Mouse (Mus musculus): Measurements from ENCODE around the gene Dnase2b. TPM values are rescaled to one million over a fixed set of nuclear protein-coding genes. Genes with fewer than 3 reads are reported as not detected.
A peak's percentile ranks its signal among the peaks of the same experiment; 100 is the strongest.

Gene Dnase2b
- polyA plus RNA-seq, 2 experiments, result 0.52 to 1.4 TPM

DNA sequence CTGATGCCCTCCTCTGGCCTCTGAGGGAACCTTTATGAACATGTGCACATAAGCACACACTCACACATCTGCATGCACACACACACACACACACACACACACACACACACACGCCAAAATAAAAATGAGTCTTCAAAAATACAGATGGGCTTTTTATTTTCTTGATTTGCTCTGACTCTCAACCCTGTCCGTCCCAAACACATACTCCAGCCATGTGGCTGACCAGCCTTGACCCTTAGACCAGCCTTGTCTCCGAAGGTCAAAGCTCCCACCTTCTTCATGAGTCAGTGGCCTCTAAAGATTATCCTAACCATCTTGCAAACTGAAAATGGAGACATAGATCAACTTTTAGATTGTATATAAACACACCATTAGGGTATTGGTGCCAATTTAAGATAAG, 45.8 kb downstream of the Dnase2b start:
- no peak overlapping the region; the same call in 1 of the 2 replicates for H3K27ac ChIP-seq
- no peak overlapping the region for H3K4me3 ChIP-seq (ENCODE audit: insufficient read depth in 1 of 2, low read depth in 2 of 2, low read length in 2 of 2)
- H3K36me3 ChIP-seq (replicated peaks; ENCODE audit: control insufficient read depth, insufficient read depth, low read depth), result no peaks in the 10 kb centered on the region
- peaks cover 0 to 4% of the 10 kb centered on the region in 2 experiments; a peak in 1 of 4 replicates for H3K4me1 ChIP-seq (replicated peaks; ENCODE audit: control insufficient read depth in 2 of 2, insufficient read depth in 2 of 2, low read length in 1 of 2)
- WGBS (ENCODE audit: insufficient replicate concordance), result 56% methylated on average over 3 of the region's 3 CpGs
- ATAC-seq (ENCODE audit: insufficient read depth), result no peak
- H3K27me3 ChIP-seq (ENCODE audit: control insufficient read depth, insufficient read depth, low read length), result no peaks in the 10 kb centered on the region
- DNase-seq (ENCODE audit: low read depth in 3 of 3, low spot score in 3 of 3), result no peak
- TF ChIP-seq CTCF (IDR thresholded peaks at IDR 0.05; ENCODE audit: low read depth), result no peak
- no peak for TF ChIP-seq EP300 (IDR thresholded peaks at IDR 0.05; ENCODE audit: low read depth)
- no peak overlapping the region for H3K9ac ChIP-seq (replicated peaks)
- H3K9me3 ChIP-seq (ENCODE audit: control insufficient read depth, low read length), result no peaks in the 10 kb centered on the region
- 0 out of 2 replicates have a peak overlapping the region, but pooled peaks have one; percentile 8 for H3K4me2 ChIP-seq (ENCODE audit: low read depth)

DNA sequence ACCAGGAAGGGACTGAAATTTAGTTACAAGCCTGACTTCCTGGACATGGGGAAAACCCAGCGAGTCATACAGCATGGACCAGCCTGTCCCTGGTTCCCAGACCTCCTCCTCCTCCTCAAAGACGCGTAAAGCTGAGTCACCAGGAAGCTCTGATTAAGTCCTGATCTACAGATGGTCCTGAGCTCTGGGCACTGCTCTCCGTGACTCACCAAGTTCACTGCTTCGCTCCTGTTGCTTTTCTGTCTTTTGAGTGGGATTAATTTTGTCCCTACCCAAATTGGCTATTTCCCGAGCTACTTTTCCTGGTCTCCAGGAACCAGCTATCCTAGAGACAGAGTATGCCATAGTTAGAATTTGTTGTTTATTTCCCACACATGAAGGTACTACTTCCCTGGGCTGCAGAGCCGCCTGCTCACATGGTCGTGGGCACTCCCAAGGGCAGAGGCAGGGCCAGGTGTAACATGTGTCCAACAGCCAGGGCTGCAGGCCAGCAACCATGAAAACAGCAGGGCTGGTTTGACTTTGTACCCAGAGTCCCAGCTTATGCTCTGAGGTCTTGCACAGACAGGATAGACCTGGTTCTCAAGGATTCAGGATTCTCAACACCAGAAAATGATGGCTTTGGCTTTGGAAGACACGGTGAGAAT, 47.4 kb downstream of the Dnase2b start:
- ATAC-seq (ENCODE audit: insufficient read depth), result no peak

DNA sequence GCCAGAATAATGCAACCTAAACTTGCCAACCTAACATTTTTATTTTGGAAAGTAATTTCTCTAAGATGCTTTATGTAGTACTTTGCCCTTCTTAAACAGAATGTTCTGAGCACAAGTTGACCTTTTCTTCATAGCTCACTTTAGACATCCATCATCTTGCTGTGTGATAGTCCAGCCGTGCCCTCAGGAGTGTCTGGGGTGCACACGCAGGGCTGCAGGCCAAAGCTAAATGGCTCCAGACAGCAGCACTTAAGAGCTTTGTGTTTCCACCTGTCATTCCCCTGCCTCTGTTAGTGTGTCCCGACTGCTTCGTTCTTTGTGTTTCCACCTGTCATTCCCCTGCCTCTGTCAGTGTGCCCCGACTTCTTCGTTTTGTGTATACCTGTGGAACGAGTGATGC, 48.0 kb downstream of the Dnase2b start:
- no peaks in the 10 kb centered on the region for H3K36me3 ChIP-seq (replicated peaks; ENCODE audit: control insufficient read depth, insufficient read depth, low read depth)
- peaks cover 0 to 4% of the 10 kb centered on the region in 2 experiments; a peak in 1 of 4 replicates for H3K4me1 ChIP-seq (replicated peaks; ENCODE audit: control insufficient read depth in 2 of 2, insufficient read depth in 2 of 2, low read length in 1 of 2)
- DNase-seq (ENCODE audit: low read depth in 3 of 3, low spot score in 3 of 3) (no peak), ATAC-seq (ENCODE audit: insufficient read depth) (no peak)
- no peak overlapping the region for H3K4me2 ChIP-seq (ENCODE audit: low read depth)
- H3K27ac ChIP-seq, result no peak overlapping the region
- H3K27me3 ChIP-seq (ENCODE audit: control insufficient read depth, insufficient read depth, low read length), result no peaks in the 10 kb centered on the region
- 73% methylated on average over 7 of the region's 7 CpGs for WGBS (ENCODE audit: insufficient replicate concordance)
- no peak for TF ChIP-seq CTCF (IDR thresholded peaks at IDR 0.05; ENCODE audit: low read depth)
- TF ChIP-seq EP300 (IDR thresholded peaks at IDR 0.05; ENCODE audit: low read depth), result no peak
- H3K4me3 ChIP-seq (ENCODE audit: insufficient read depth in 1 of 2, low read depth in 2 of 2, low read length in 2 of 2), result no peak overlapping the region
- H3K9me3 ChIP-seq (ENCODE audit: control insufficient read depth, low read length), result no peaks in the 10 kb centered on the region
- H3K9ac ChIP-seq (replicated peaks), result no peak overlapping the region

More for the DNA sequence above, 47.4 kb downstream of the Dnase2b start:
- H3K4me1 ChIP-seq (replicated peaks; ENCODE audit: control insufficient read depth in 2 of 2, insufficient read depth in 2 of 2, low read length in 1 of 2), result peaks cover 0 to 4% of the 10 kb centered on the region in 2 experiments; a peak in 1 of 4 replicates
- TF ChIP-seq CTCF (IDR thresholded peaks at IDR 0.05; ENCODE audit: low read depth) (no peak), EP300 (IDR thresholded peaks at IDR 0.05; ENCODE audit: low read depth) (no peak)
- H3K9me3 ChIP-seq (ENCODE audit: control insufficient read depth, low read length), result no peaks in the 10 kb centered on the region
- H3K36me3 ChIP-seq (replicated peaks; ENCODE audit: control insufficient read depth, insufficient read depth, low read depth), result no peaks in the 10 kb centered on the region
- DNase-seq (ENCODE audit: low read depth in 3 of 3, low spot score in 3 of 3), result no peak
- H3K4me3 ChIP-seq (ENCODE audit: insufficient read depth in 1 of 2, low read depth in 2 of 2, low read length in 2 of 2), result no peak overlapping the region
- 36% methylated on average over 9 of the region's 9 CpGs for WGBS (ENCODE audit: insufficient replicate concordance)
- no peak overlapping the region for H3K27ac ChIP-seq
- no peaks in the 10 kb centered on the region for H3K27me3 ChIP-seq (ENCODE audit: control insufficient read depth, insufficient read depth, low read length)
- no peak overlapping the region for H3K9ac ChIP-seq (replicated peaks)
- no peak overlapping the region for H3K4me2 ChIP-seq (ENCODE audit: low read depth)

DNA sequence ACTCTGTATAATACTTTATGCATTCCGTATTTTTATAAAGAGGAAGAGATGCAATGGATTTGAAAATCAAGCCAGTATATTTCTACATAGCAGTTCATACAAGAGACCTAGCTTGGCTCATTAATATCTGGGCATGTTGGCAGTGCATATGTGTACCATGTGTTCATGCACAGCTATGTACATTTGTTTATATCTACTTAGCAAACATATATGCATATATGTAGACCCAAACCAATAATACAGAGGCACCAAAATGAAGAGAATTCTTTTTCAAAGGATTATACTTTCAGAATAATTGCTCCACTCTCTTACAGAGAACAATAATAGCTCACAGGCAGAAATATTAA, 50.4 kb downstream of the Dnase2b start:
- no peak overlapping the region for H3K4me2 ChIP-seq (ENCODE audit: low read depth)
- no peaks in the 10 kb centered on the region for H3K36me3 ChIP-seq (replicated peaks; ENCODE audit: control insufficient read depth, insufficient read depth, low read depth)
- TF ChIP-seq EP300 (IDR thresholded peaks at IDR 0.05; ENCODE audit: low read depth), result no peak
- H3K4me3 ChIP-seq (ENCODE audit: insufficient read depth in 1 of 2, low read depth in 2 of 2, low read length in 2 of 2), result no peak overlapping the region
- no peak overlapping the region for H3K9ac ChIP-seq (replicated peaks)
- WGBS (ENCODE audit: insufficient replicate concordance), result 56% methylated on average over 1 of the region's 1 CpGs
- no peaks in the 10 kb centered on the region for H3K27me3 ChIP-seq (ENCODE audit: control insufficient read depth, insufficient read depth, low read length)
- no peak overlapping the region for H3K27ac ChIP-seq
- no peaks in the 10 kb centered on the region for H3K9me3 ChIP-seq (ENCODE audit: control insufficient read depth, low read length)
- H3K4me1 ChIP-seq (replicated peaks; ENCODE audit: control insufficient read depth in 2 of 2, insufficient read depth in 2 of 2, low read length in 1 of 2), result 0 out of 4 replicates have a peak, but pooled peaks cover 0 to 2% of the 10 kb centered on the region in 2 experiments
- ATAC-seq (ENCODE audit: insufficient read depth) (no peak), DNase-seq (ENCODE audit: low read depth in 3 of 3, low spot score in 3 of 3) (no peak)

DNA sequence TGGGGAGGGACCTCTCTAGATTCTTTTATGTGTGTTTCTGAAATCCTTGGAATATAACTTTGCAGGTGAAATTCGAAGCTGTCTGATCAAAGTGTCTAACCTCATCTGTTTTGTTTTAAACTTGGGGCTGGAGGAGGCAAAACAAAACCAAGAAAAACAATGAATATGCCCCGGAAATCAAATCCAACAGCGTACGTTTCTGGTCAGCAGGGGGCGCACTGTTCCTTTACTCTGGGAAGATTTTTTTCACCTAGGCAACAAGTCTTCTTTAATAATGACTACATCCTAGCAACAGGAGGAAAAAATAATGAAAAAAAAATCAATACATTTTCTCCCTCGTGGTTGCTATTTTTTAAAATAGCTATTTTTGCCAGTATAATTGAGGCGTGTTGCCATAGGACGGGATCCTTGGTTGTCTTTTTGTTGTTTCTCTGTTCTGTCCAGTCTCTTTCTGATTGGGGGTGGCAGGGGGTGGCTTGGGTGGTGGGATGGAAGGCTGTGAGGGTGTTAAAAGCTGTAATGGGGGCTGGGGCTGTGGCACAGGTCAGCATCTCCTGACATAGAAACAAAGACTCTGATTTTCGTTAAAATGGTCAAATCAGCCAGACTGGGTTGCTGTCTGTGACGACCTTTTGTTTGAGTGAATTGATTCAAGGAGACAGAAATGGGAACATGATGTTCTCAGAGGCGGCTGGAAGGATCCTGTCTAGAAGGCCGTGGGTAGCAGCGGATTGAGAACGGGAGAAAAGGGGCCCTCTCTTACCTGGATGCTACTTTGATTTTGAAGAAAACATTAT, 50.9 kb downstream of the Dnase2b start:
- TF ChIP-seq CTCF (IDR thresholded peaks at IDR 0.05; ENCODE audit: low read depth) (peak; percentile 67), EP300 (IDR thresholded peaks at IDR 0.05; ENCODE audit: low read depth) (no peak)
- no peaks in the 10 kb centered on the region for H3K4me1 ChIP-seq (replicated peaks; ENCODE audit: control insufficient read depth in 2 of 2, insufficient read depth in 2 of 2, low read length in 1 of 2)
- H3K4me2 ChIP-seq (ENCODE audit: low read depth), result no peak overlapping the region
- H3K4me3 ChIP-seq (ENCODE audit: insufficient read depth in 1 of 2, low read depth in 2 of 2, low read length in 2 of 2), result no peak overlapping the region
- no peak overlapping the region for H3K27ac ChIP-seq
- H3K9ac ChIP-seq (replicated peaks), result no peak overlapping the region
- H3K36me3 ChIP-seq (replicated peaks; ENCODE audit: control insufficient read depth, insufficient read depth, low read depth), result no peaks in the 10 kb centered on the region
- DNase-seq (ENCODE audit: low read depth in 3 of 3, low spot score in 3 of 3) (peak; percentile 37 to 42 (median 41)), ATAC-seq (ENCODE audit: insufficient read depth) (no peak)
- H3K9me3 ChIP-seq (ENCODE audit: control insufficient read depth, low read length), result no peaks in the 10 kb centered on the region
- no peaks in the 10 kb centered on the region for H3K27me3 ChIP-seq (ENCODE audit: control insufficient read depth, insufficient read depth, low read length)
- 36% methylated on average over 14 of the region's 14 CpGs for WGBS (ENCODE audit: insufficient replicate concordance)
